Mouse (Mus musculus): Measurements from ENCODE around the gene Naga. TPM values are rescaled to one million over a fixed set of nuclear protein-coding genes. Genes with fewer than 3 reads are reported as not detected.

The Naga gene
- polyA plus RNA-seq, 1 experiment from 2014 or later: 23.9 TPM

DNA sequence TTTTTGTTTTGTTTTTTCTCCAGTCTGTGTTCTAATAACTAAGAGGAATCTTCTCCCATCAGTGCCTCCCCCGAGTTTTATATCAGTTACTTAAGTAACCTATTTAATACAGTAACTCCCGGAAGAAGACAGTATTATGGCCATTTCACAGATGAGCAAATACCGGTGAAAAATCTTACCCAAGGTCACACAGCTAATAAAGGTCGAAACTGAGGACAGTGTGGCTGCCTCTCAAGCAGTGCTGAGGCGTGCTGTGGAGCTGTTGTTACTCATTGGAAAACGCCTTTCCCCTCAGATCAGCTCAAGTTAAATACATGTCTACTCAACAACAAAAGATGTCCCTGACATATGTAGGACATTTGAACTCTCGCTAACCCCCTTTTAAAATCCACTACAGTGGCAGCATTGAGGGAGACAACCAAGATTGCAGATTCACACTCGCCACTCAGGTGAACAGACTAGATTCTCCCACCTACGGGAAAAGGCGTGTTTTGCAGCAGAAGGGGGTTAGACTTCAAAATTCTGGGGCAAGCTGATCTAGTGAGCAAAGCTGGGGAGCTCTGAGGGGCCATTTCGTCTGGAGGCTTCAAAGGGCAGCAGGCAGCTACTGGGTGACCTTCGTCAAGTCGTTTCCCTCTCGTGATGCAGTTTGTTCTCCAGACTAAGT lies 14.5 kb upstream of the Naga start:
- peak overlapping the region; percentile 88; the same call in 1 of the 2 replicates for H3K27ac ChIP-seq (replicated peaks)
- WGBS: 31% methylated on average over 14 of the region's 14 CpGs
- peak overlapping the region; percentile 81 for H3K4me2 ChIP-seq (replicated peaks)
- peaks cover 26% of the 10 kb centered on the region for H3K4me1 ChIP-seq
- ATAC-seq (replicated peaks): peak; percentile 1; the same call in 1 of the 2 replicates
- H3K4me3 ChIP-seq: peak overlapping the region; percentile 99
- peaks cover 28% of the 10 kb centered on the region for H3K36me3 ChIP-seq
- no peaks in the 10 kb centered on the region for H3K27me3 ChIP-seq
- no peaks in the 10 kb centered on the region for H3K9me3 ChIP-seq
- H3K9ac ChIP-seq (replicated peaks): peak overlapping the region; percentile 99

DNA sequence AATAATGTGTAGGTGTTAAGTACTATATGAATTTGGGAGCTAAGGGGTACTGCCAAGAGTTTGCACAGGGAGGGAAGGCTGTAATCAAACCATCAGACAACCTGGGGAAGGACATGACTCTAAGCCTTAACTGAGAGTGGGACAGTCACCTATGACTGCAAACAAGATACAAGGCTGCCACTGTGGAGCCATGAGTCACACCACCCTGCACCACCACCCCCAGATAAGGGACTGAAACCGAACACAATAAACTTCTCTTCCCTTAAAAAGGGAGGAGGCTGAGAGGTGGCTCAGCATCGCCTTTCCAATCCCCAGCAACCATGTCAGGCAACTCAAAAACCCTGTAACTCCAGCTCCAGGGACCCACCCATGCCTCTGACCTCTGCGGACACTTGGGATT lies 12.8 kb upstream of the Naga start:
- Histone ChIP-seq H3K4me3 (no peak overlapping the region), H3K4me1 (peaks cover 42% of the 10 kb centered on the region), H3K27me3 (no peaks in the 10 kb centered on the region), H3K9me3 (no peaks in the 10 kb centered on the region), H3K9ac (replicated peaks) (no peak overlapping the region), H3K36me3 (peaks cover 33% of the 10 kb centered on the region), H3K27ac (replicated peaks) (no peak overlapping the region), H3K4me2 (replicated peaks) (no peak overlapping the region)
- WGBS: 88% methylated on average over 3 of the region's 3 CpGs
- no peak for ATAC-seq (replicated peaks)

DNA sequence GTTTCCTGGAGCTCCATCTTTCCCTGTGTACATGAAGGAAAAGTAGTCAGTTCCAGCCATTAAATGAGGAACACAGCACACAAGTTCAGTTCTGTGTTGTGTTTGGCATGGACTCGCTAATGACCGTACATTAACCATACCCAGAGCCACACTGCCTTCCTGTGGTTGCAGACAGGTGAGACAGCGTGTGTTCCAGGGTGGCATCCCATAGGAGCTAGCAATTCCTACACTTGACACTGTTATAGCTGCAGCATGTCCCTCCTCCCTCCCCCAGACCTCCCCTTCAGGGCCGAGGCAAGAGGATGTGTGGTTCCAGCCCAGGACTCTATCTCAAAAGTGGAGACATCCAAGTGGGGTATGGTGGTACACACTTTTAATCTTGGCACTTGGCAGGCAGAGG lies 11.6 kb upstream of the Naga start:
- Histone ChIP-seq H3K27ac (replicated peaks) (no peak overlapping the region), H3K4me2 (replicated peaks) (no peak overlapping the region), H3K9me3 (no peaks in the 10 kb centered on the region), H3K4me1 (peaks cover 43% of the 10 kb centered on the region), H3K9ac (replicated peaks) (no peak overlapping the region), H3K27me3 (no peaks in the 10 kb centered on the region), H3K36me3 (peaks cover 33% of the 10 kb centered on the region), H3K4me3 (no peak overlapping the region)
- ATAC-seq (replicated peaks): no peak
- WGBS: 94% methylated on average over 4 of the region's 4 CpGs

DNA sequence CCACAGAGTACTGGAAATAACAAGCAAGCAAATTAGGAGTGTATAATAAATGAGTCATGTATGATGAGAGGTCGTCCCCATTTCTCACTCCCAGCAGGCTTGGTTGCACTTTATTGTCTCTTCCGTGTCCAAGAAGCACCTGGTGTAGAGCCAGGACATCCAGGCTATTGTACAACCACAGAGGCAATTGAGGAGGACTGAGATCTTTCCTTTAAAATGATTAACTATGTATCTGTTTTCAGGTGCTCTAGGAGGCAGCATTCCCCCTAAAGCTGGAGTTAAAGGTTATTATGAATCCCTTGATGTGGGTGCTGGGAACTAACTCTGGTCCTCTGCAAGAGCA lies 10.2 kb upstream of the Naga start:
- H3K27me3 ChIP-seq: no peaks in the 10 kb centered on the region
- no peak overlapping the region for H3K4me2 ChIP-seq (replicated peaks)
- H3K9ac ChIP-seq (replicated peaks): no peak overlapping the region
- WGBS: 88% methylated on average over 2 of the region's 2 CpGs
- no peak overlapping the region for H3K27ac ChIP-seq (replicated peaks)
- no peak overlapping the region for H3K4me3 ChIP-seq
- ATAC-seq (replicated peaks): no peak
- peaks cover 33% of the 10 kb centered on the region for H3K36me3 ChIP-seq
- peaks cover 36% of the 10 kb centered on the region for H3K4me1 ChIP-seq
- no peaks in the 10 kb centered on the region for H3K9me3 ChIP-seq

DNA sequence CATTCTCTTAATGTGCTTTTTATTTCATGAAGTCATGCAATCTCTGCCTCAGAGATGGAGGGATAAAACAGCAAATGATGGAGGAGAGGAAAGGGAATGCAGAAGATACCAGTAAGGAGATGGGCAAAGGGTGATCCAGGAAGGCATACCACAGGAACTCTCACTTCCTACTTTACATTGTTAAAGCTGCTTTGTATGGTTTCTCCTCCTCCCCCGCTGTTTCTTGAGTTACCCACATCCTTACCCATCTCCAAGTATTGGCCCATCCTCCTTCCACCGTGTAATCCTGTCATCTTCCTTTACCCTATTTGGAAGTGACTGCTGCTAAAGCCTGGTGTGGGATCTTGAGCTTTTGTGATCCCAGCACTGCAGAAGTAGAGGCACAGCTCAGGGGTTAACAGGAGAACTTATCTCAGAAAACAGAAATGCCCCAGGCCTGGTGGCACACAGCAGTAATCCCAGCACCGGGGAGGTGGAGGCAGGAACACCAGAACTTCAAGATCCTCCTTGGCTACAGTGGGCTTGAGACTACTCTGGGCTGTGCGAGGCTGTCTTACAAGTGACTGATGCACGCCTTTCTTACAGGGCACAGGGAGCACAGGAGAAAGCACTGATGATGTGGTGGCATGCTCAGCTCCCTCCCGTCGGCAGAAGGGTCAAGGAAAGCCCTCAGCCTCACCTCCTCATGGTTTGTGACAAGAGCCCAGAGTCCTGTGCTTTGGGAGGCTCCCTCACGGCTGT lies 9.7 kb upstream of the Naga start:
- H3K4me2 ChIP-seq (replicated peaks): no peak overlapping the region
- H3K36me3 ChIP-seq: peaks cover 33% of the 10 kb centered on the region
- no peaks in the 10 kb centered on the region for H3K9me3 ChIP-seq
- WGBS: 88% methylated on average over 8 of the region's 8 CpGs
- peaks cover 36% of the 10 kb centered on the region for H3K4me1 ChIP-seq
- H3K9ac ChIP-seq (replicated peaks): no peak overlapping the region
- H3K27ac ChIP-seq (replicated peaks): no peak overlapping the region
- no peak for ATAC-seq (replicated peaks)
- no peak overlapping the region for H3K4me3 ChIP-seq
- H3K27me3 ChIP-seq: no peaks in the 10 kb centered on the region

DNA sequence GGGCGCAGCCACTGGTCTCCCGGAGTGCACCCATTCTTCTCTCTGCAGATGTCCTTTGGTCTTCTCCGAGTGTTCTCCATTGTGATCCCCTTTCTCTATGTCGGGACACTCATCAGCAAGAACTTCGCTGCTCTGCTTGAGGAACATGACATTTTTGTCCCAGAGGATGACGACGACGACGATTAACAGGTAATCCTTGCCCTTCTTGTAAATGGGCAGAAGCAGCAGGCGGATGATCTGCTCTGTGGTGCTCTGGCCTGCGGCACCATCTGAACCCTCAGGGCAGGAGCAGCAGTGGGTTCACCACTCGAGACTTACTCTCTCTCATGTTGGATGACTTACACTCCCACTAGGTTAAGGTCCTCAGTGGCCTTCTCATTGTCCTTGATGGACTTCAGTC lies 9.1 kb upstream of the Naga start:
- 0 out of 2 replicates have a peak overlapping the region, but pooled peaks have one; percentile 58 for H3K4me2 ChIP-seq (replicated peaks)
- ATAC-seq (replicated peaks): no peak
- no peaks in the 10 kb centered on the region for H3K27me3 ChIP-seq
- peaks cover 33% of the 10 kb centered on the region for H3K36me3 ChIP-seq
- H3K4me3 ChIP-seq: no peak overlapping the region
- H3K9ac ChIP-seq (replicated peaks): no peak overlapping the region
- no peak overlapping the region for H3K27ac ChIP-seq (replicated peaks)
- no peaks in the 10 kb centered on the region for H3K9me3 ChIP-seq
- 93% methylated on average over 12 of the region's 12 CpGs for WGBS
- peaks cover 30% of the 10 kb centered on the region for H3K4me1 ChIP-seq

DNA sequence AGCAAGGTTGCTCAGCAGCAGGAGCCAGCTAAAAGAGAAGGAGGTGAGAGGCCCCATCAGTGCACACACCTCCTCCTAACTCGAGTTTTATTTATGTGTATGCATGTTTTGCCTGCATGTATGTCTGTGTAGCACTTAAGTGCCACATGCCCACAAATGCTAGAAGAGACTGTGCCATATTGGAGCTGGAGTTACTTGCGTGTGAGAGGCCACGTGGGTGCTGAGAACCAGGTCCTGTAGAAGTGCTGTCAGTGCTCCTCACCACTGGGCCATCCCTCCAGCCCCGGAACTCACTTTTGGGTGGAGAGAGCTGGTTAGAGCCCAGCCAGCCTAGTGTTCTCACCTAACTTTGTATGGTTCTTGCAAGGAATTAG lies 8.6 kb upstream of the Naga start:
- Histone ChIP-seq H3K27me3 (no peaks in the 10 kb centered on the region), H3K9me3 (no peaks in the 10 kb centered on the region), H3K36me3 (peaks cover 33% of the 10 kb centered on the region), H3K4me1 (peaks cover 25% of the 10 kb centered on the region), H3K9ac (replicated peaks) (peak overlapping the region; percentile 54), H3K4me3 (peak overlapping the region; percentile 79), H3K27ac (replicated peaks) (no peak overlapping the region), H3K4me2 (replicated peaks) (peak overlapping the region; percentile 58)
- WGBS: 84% methylated on average over 4 of the region's 4 CpGs
- ATAC-seq (replicated peaks): no peak

DNA sequence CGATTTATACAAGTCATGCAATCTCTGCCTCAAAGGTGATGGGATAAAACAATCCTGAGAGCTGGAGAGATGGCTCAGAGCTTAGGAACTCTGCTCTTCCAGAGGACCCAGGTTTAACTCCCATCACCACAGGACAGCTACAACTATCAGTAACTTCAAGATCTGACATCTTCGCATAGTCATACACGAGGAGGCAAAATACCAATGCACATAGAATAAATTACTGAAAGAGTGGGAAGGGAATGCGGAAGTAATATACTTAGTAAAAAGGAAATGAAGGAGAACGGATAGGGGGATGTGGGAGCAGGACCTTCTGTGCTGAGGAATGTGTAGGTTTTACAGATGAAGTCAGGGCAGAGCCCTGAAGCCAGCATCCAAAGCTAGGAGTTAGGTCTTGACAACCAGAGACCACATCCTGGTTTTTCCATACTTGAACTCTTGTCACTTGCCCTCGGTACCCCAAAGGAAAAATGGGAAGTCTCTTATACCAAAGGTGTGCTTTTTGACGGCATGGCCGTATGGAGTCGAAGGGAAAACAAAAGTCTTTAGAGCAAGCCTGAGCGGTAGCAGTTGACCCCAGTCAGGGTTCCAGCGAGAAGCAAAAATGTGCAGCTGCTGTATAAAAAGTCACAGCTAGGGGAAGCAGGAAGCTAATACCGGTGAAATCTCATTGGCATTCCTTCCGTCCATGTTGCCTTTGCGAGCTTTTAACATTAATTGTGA lies 8.0 kb upstream of the Naga start:
- H3K4me2 ChIP-seq (replicated peaks): peak overlapping the region; percentile 58
- H3K36me3 ChIP-seq: peaks cover 33% of the 10 kb centered on the region
- ATAC-seq (replicated peaks): peak; percentile 8; the same call in 1 of the 2 replicates
- 0 out of 2 replicates have a peak, but pooled peaks cover 2% of the 10 kb centered on the region for H3K27me3 ChIP-seq
- 63% methylated on average over 14 of the region's 14 CpGs for WGBS
- no peaks in the 10 kb centered on the region for H3K9me3 ChIP-seq
- peak overlapping the region; percentile 79 for H3K4me3 ChIP-seq
- H3K9ac ChIP-seq (replicated peaks): peak overlapping the region; percentile 54
- H3K27ac ChIP-seq (replicated peaks): peak overlapping the region; percentile 91
- peaks cover 20% of the 10 kb centered on the region for H3K4me1 ChIP-seq

DNA sequence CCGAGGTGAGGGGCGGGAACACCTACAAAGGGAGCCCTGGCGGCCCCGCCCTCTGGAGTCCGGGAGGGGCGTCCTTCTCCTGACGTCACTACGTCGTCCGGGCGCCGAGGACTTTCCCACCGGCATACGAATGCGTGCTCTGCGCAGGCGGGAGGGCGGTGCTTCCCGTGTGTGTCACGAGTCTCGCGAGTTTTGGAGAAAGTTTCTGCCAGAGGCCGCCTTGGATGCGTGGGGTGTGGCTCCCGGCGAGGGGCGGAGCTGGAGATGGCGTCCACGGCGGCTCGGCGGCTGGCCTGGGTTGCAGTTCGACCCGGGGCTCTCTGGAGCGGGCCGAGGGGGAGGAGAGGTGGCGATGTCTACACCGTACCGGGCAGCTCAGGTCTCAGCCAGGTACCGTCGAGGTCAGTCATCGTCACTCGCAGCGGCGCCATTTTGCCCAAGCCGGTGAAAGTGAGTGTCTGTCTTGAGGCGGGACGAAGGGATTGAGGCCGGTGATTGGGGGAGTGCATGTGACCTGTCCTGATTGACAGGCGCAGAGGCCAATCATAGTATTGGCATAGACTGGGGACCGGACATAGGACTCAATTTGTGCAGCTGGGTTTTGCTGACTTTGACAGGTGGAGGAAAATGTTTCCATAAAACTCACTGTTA lies 7.2 kb upstream of the Naga start:
- H3K27me3 ChIP-seq: peaks cover 8% of the 10 kb centered on the region; the same call in 1 of the 2 replicates
- H3K27ac ChIP-seq (replicated peaks): peak overlapping the region; percentile 91
- peak overlapping the region; percentile 69 for H3K9ac ChIP-seq (replicated peaks)
- no peaks in the 10 kb centered on the region for H3K9me3 ChIP-seq
- peaks cover 22% of the 10 kb centered on the region for H3K4me1 ChIP-seq
- H3K36me3 ChIP-seq: peaks cover 33% of the 10 kb centered on the region
- H3K4me2 ChIP-seq (replicated peaks): peak overlapping the region; percentile 58
- WGBS: under 1% methylated on average over 50 of the region's 51 CpGs
- peak overlapping the region; percentile 79 for H3K4me3 ChIP-seq
- peak; percentile 98 for ATAC-seq (replicated peaks)

DNA sequence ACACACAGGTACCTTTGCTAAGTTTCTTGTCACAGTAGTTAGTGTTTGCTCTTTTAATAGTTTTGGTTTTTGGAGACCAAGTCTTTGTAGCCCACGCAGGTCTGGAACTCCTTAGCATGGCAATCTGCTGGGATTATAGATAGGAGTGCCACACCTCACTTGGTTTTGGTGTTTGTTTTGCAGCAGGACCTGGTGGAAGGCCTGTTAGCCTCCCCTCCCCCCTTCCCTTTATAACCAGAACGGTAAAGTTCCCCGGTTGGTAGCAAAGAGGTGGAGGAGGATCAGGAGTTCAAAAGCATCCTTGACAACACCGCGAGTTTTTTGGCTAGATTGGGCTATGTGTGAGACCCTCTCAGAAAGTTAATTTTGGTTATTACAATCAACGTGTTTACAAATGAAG lies 6.2 kb upstream of the Naga start:
- H3K9ac ChIP-seq (replicated peaks): no peak overlapping the region
- no peak overlapping the region for H3K4me3 ChIP-seq
- no peaks in the 10 kb centered on the region for H3K9me3 ChIP-seq
- H3K4me1 ChIP-seq: peaks cover 24% of the 10 kb centered on the region
- WGBS: 95% methylated on average over 6 of the region's 6 CpGs
- ATAC-seq (replicated peaks): no peak
- peaks cover 15% of the 10 kb centered on the region for H3K27me3 ChIP-seq
- peaks cover 23% of the 10 kb centered on the region for H3K36me3 ChIP-seq
- H3K4me2 ChIP-seq (replicated peaks): no peak overlapping the region
- H3K27ac ChIP-seq (replicated peaks): peak overlapping the region; percentile 21; the same call in 1 of the 2 replicates

DNA sequence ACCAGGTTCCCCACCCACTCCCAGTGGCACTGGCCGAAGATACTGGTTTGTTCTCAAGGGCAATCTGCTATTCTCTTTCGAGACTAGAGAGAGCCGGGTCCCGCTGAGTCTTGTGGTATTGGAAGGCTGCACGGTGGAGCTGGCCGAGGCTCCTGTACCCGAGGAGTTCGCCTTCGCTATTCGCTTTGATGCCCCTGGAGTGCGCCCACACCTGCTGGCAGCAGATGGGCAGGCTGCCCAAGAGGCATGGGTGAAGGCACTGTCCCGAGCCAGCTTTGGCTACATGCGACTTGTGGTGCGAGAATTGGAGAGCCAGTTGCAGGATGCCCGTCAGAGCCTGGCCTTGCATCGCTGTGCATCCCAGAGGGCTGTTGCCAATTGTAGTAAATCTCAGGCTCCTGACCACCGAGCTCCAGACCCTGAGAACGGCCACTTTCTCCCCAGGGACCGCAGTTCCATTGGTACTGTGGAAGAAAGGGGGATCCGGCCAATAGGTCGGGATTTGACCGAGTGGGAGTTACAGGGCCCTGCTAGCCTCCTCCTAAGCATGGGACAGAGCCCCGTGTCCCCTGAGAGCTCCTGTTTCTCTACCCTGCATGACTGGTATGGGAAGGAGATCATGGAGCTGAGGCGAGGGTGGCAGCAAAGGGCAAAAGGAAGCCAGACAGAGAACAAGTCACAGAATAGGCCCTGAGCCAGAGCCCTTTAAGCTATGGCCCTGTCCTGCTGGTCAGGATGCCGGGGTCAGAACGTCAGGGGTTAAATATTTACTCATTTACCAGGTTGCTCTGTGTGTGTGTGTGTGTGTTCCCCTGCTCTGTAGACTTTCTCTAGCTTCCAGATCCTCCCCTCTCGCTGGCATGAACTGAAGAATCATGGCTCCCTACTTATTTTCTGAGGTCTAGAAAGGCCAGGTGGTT lies 4.9 kb upstream of the Naga start:
- Histone ChIP-seq H3K4me3 (no peak overlapping the region), H3K4me1 (peaks cover 24% of the 10 kb centered on the region), H3K27ac (replicated peaks) (no peak overlapping the region), H3K36me3 (peaks cover 10% of the 10 kb centered on the region), H3K9me3 (no peaks in the 10 kb centered on the region), H3K27me3 (peaks cover 15% of the 10 kb centered on the region), H3K4me2 (replicated peaks) (no peak overlapping the region), H3K9ac (replicated peaks) (no peak overlapping the region)
- no peak for ATAC-seq (replicated peaks)
- WGBS: 88% methylated on average over 27 of the region's 27 CpGs
